Mouse (Mus musculus) megakaryocyte progenitor cell, adult 5-6 weeks (primary cell): ENCODE results near the gene 4930452B06Rik. TPM values are rescaled to one million over a fixed set of nuclear protein-coding genes. Genes with fewer than 3 reads are reported as not detected.
"Not testable (repeated sequence)": the region's sequence is repeated elsewhere in the genome, so short reads cannot be mapped to it uniquely, and the experiment has no call there.

Experiments used
- ATAC-seq: replicated peaks from 2 replicates; pipeline ENCODE4 v1.8.0; 2016; ENCODE audit warnings: mild to moderate bottlenecking, moderate TSS enrichment, inconsistent platforms; ENCODE audit not compliant: poor library complexity
- total RNA-seq, 2 experiments: library from RNA; stranded (forward) in 1 of 2; stranded (reverse) in 1 of 2; fragments of 157-497, 149-512 nt in 1 of 2; fragments of 200-1000 nt in 1 of 2; gene quantifications; 2 replicates each; pipeline versions ENCODE4 v1.2.3 to v1.2.4; 2015 to 2017

The 4930452B06Rik gene
- total RNA-seq (2015) (not detected in 2 replicates), total RNA-seq (2017) (not detected in 2 replicates)

GRCm38 (mm10) chr14:8665636-8666411 lies at the start of gene 4930452B06Rik:
4930452B06Rik (minus strand) TSS chr14:8666240.
- peak; percentile 71 for ATAC-seq

- no peak for ATAC-seq
Observed at GRCm38 (mm10) chr14:8712674-8713073, 46.6 kb upstream of the 4930452B06Rik start.

- no peak for ATAC-seq
Observed at GRCm38 (mm10) chr14:8689451-8689850, 23.4 kb upstream of the 4930452B06Rik start.

- ATAC-seq: no peak
Observed at GRCm38 (mm10) chr14:8688462-8688861, 22.4 kb upstream of the 4930452B06Rik start.

- ATAC-seq: no peak
Observed at GRCm38 (mm10) chr14:8686185-8686584, 20.1 kb upstream of the 4930452B06Rik start.

- no peak for ATAC-seq
Observed at GRCm38 (mm10) chr14:8679896-8680295, 13.9 kb upstream of the 4930452B06Rik start.

GRCm38 (mm10) chr14:8660359-8660758 lies 5.7 kb downstream of the 4930452B06Rik start:
- ATAC-seq: no peak

- ATAC-seq: peak; percentile 54
Observed at GRCm38 (mm10) chr14:8641650-8642279, 24.3 kb downstream of the 4930452B06Rik start.

GRCm38 (mm10) chr14:8632211-8632610 lies 33.8 kb downstream of the 4930452B06Rik start:
- ATAC-seq: no peak

- ATAC-seq: no peak
Observed at GRCm38 (mm10) chr14:8628406-8628805, 37.6 kb downstream of the 4930452B06Rik start.

GRCm38 (mm10) chr14:8627481-8627880 lies 38.6 kb downstream of the 4930452B06Rik start:
- no peak for ATAC-seq

- no peak for ATAC-seq
Observed at GRCm38 (mm10) chr14:8621164-8621563, 44.9 kb downstream of the 4930452B06Rik start.

GRCm38 (mm10) chr14:8620580-8620979 lies 45.5 kb downstream of the 4930452B06Rik start:
- ATAC-seq: peak; percentile 90

GRCm38 (mm10) chr14:8615636-8616035 lies 50.4 kb downstream of the 4930452B06Rik start:
- ATAC-seq: no peak

GRCm38 (mm10) chr14:8614430-8614829 lies 51.6 kb downstream of the 4930452B06Rik start:
- peak; percentile 70 for ATAC-seq

- ATAC-seq: no peak
Observed at GRCm38 (mm10) chr14:8612080-8612479, 54.0 kb downstream of the 4930452B06Rik start.

- no peak for ATAC-seq
Observed at GRCm38 (mm10) chr14:8610108-8610507, 55.9 kb downstream of the 4930452B06Rik start.

GRCm38 (mm10) chr14:8608559-8609171 lies 57.4 kb downstream of the 4930452B06Rik start:
- ATAC-seq: peak; percentile 83

GRCm38 (mm10) chr14:8604898-8605297 lies 61.1 kb downstream of the 4930452B06Rik start:
- no peak for ATAC-seq

GRCm38 (mm10) chr14:8585031-8585430 lies 81.0 kb downstream of the 4930452B06Rik start:
- no peak for ATAC-seq

GRCm38 (mm10) chr14:8551006-8551405 lies 115.0 kb downstream of the 4930452B06Rik start:
- not testable (repeated sequence) for ATAC-seq

GRCm38 (mm10) chr14:8549108-8549507 lies 116.9 kb downstream of the 4930452B06Rik start:
- no peak for ATAC-seq
